Mouse (Mus musculus): Measurements from ENCODE around the gene Med19.
"Not testable (repeated sequence)": the region's sequence is repeated elsewhere in the genome, so short reads cannot be mapped to it uniquely, and the experiment has no call there.

Med19 gene

GRCm38 (mm10) chr2:84666081-84666480, 12.1 kb upstream of the Med19 start:
- no peak for DNase-seq (ENCODE audit: low read depth in 2 of 2, low spot score in 2 of 2)

- DNase-seq (ENCODE audit: low read depth in 2 of 2, low spot score in 2 of 2): no peak
Measured at GRCm38 (mm10) chr2:84669828-84670568, 8.2 kb upstream of the Med19 start.

- peak; percentile 77 to 87 for DNase-seq (ENCODE audit: low read depth in 2 of 2, low spot score in 2 of 2)
Measured at GRCm38 (mm10) chr2:84670569-84670933, 7.7 kb upstream of the Med19 start, which contains the start of gene Selenoh. Gene Selenoh, minus strand, starts transcription at chr2:84670770.

- DNase-seq (ENCODE audit: low read depth in 2 of 2, low spot score in 2 of 2): not testable (repeated sequence)
Measured at GRCm38 (mm10) chr2:84671535-84671934, 6.7 kb upstream of the Med19 start.

- no peak for DNase-seq (ENCODE audit: low read depth in 2 of 2, low spot score in 2 of 2)
Measured at GRCm38 (mm10) chr2:84677270-84677967, 783 bp upstream of the Med19 start.

GRCm38 (mm10) chr2:84679016-84679415, 814 bp downstream of the Med19 start, which contains the start of gene Tmx2:
Gene Tmx2, minus strand, starts transcription at chr2:84679140.
- DNase-seq (ENCODE audit: low read depth in 2 of 2, low spot score in 2 of 2): no peak

- DNase-seq (ENCODE audit: low read depth in 2 of 2, low spot score in 2 of 2): no peak
Measured at GRCm38 (mm10) chr2:84682605-84683183, 4.5 kb downstream of the Med19 start.

- DNase-seq (ENCODE audit: low read depth in 2 of 2, low spot score in 2 of 2): no peak
Measured at GRCm38 (mm10) chr2:84688080-84688844, 10.1 kb downstream of the Med19 start.

- DNase-seq (ENCODE audit: low read depth in 2 of 2, low spot score in 2 of 2): no peak
Measured at GRCm38 (mm10) chr2:84690050-84690449, 11.8 kb downstream of the Med19 start.

GRCm38 (mm10) chr2:84695007-84695695, 16.9 kb downstream of the Med19 start:
- no peak for DNase-seq (ENCODE audit: low read depth in 2 of 2, low spot score in 2 of 2)

GRCm38 (mm10) chr2:84703497-84703896, 25.3 kb downstream of the Med19 start:
- DNase-seq (ENCODE audit: low read depth in 2 of 2, low spot score in 2 of 2): no peak

- no peak for DNase-seq (ENCODE audit: low read depth in 2 of 2, low spot score in 2 of 2)
Measured at GRCm38 (mm10) chr2:84704329-84704728, 26.1 kb downstream of the Med19 start.

- DNase-seq (ENCODE audit: low read depth in 2 of 2, low spot score in 2 of 2): no peak
Measured at GRCm38 (mm10) chr2:84705295-84705694, 27.1 kb downstream of the Med19 start.

- no peak for DNase-seq (ENCODE audit: low read depth in 2 of 2, low spot score in 2 of 2)
Measured at GRCm38 (mm10) chr2:84707523-84707922, 29.3 kb downstream of the Med19 start.

GRCm38 (mm10) chr2:84711898-84712297, 33.7 kb downstream of the Med19 start:
- no peak for DNase-seq (ENCODE audit: low read depth in 2 of 2, low spot score in 2 of 2)

GRCm38 (mm10) chr2:84714422-84714810, 36.2 kb downstream of the Med19 start:
- no peak for DNase-seq (ENCODE audit: low read depth in 2 of 2, low spot score in 2 of 2)

GRCm38 (mm10) chr2:84714811-84715561, 36.8 kb downstream of the Med19 start, which contains the start of gene Zdhhc5:
Gene Zdhhc5, minus strand, starts transcription at chr2:84715180.
- DNase-seq (ENCODE audit: low read depth in 2 of 2, low spot score in 2 of 2): peak; percentile 99

- peak in 1 of 2 experiments; percentile 63 for DNase-seq (ENCODE audit: low read depth in 2 of 2, low spot score in 2 of 2)
Measured at GRCm38 (mm10) chr2:84715562-84716361, 37.6 kb downstream of the Med19 start.

All from CD8-positive naive resting alpha-beta T cell, adult 2 months (primary cell).